Mouse (Mus musculus) fibroblast of lung, adult 2 months (primary cell): ENCODE measurements around the gene Entpd7.

ENCODE experiments used
- DNase-seq: peaks from one replicate; pipeline ENCODE4 v3.0.0-alpha.2; 2011; ENCODE audit warnings: low read depth

The Entpd7 gene

GRCm38 (mm10) chr19:43724821-43725220 is 35.3 kb downstream of the Entpd7 start:
- no peak for DNase-seq

GRCm38 (mm10) chr19:43726510-43727146 is 37.2 kb downstream of the Entpd7 start:
- no peak for DNase-seq

DNA sequence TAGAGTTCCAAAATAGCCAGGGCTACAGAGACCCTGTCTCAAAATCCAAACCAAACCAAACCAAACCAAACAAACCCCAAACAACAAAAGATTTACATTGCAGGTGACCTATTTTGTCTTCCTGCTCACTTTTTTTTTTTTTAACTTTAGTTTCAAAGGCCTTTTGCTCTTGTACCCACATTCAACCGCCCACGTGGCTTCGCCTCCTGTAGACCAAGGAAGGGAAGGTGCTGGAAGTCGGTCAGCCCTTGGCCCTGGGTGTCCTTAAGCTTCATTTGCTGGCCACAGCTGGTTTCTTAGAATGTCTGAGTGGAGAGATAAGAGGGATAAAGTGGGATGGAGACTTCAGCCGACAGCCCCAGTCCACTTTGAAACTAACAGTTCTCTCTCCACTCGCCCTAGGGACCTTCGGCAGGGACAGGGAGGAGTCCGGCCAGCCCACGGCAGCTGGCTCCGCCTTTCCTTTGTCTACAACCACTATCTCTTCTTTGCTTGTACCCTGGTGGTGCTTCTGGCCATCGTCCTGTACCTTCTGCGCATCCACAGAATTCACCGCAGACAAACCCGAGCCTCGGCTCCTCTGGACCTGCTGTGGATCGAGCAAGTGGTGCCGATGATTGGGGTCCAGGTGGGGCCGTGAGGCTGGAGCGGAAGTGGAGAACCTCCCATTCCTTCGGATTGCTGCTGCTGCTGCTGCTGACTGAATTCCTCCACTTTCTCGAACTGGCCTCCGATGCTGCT is 40.0 kb downstream of the Entpd7 start:
- no peak for DNase-seq

DNA sequence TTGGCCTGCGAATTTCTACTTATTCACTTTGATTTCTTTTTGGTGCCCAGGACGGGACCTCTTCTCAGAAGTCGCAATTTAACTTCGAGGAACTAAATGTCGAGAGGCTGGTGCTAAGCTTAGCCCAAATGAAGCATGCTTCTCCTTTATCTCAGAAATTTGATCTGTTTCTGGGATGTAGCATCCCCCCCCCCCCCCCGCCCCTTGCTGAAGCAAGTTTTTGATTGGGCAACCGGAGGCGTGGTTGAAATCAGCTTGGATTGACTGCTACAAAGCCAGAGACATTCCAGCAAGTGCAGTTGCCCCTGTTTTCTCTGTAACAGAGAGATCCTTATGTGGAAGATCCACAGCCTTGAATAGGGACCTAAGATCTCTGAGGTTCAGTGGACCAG is 40.6 kb downstream of the Entpd7 start:
- no peak for DNase-seq

DNA sequence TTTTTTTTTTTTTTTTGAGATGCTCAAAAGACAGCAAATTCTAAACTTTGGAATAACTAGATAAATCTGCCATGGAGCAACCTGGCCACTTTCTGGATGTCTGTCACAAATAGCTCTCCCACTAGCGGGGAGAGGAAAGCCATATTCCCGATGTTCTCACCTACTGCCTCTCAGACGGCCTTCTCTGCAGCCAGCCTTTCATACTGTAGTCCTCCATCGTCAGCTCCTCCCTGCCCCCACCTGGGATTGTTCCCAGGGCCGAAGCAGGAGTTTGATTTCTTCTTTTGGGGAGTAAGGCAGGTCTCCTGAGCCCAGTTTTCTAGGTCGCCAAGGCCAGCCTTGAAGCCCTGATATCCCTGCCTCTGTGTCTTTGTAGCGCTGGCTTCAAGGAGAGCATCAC is 41.7 kb downstream of the Entpd7 start:
- DNase-seq = no peak

GRCm38 (mm10) chr19:43738409-43738808 is 48.9 kb downstream of the Entpd7 start:
- no peak for DNase-seq

DNA sequence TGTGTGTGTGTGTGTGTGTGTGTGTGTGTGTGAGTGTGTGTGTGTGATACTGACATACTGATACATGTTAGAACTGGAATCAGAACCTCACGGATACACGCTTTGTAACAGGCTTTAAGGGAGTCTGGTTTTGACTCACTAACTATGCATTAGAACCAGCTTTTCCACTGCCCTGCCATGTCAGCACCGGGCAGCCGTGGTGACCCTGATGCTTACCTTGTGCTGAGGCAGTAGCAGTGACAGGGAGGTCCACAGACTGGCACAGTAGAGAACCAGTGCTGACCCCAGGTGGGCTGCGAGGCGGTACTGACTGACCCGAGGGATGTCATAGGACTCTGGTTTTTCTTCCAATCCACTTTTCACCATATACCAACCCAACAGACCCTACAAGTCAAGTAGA is 53.9 kb downstream of the Entpd7 start:
- DNase-seq = no peak

DNA sequence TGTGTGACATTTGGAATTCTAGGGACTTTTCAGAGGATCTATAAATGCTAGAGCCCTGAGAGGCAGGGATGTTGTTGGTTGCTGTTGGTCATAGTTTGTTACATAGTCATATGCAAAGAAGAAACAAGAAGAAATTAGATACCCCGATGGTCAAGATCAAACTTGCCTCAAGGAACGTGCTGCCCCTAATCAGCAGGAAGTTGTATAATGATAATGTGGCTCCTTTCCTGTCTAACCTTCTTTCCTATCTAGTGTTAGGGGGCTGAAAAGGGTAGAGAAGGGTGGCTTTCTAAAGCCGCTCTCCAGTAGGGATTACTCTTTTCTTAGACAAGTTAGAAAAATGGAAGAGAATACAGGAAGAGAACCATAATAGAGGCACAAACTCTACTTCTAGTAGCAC is 56.3 kb downstream of the Entpd7 start:
- DNase-seq = no peak

GRCm38 (mm10) chr19:43747877-43748276 is 58.4 kb downstream of the Entpd7 start:
- DNase-seq = no peak

GRCm38 (mm10) chr19:43750008-43750407 is 60.5 kb downstream of the Entpd7 start:
- DNase-seq = no peak

GRCm38 (mm10) chr19:43752489-43753225 is 63.2 kb downstream of the Entpd7 start, which contains the start of the genes Cutc and Cox15:
TSS of gene Cutc (plus strand) at chr19:43752996.
TSS of gene Cox15 (minus strand) at chr19:43753000.
- DNase-seq = peak; percentile 86

- peak; percentile 65 for DNase-seq
These were observed 63.9 kb downstream of the Entpd7 start for GRCm38 (mm10) chr19:43753226-43753835.

DNA sequence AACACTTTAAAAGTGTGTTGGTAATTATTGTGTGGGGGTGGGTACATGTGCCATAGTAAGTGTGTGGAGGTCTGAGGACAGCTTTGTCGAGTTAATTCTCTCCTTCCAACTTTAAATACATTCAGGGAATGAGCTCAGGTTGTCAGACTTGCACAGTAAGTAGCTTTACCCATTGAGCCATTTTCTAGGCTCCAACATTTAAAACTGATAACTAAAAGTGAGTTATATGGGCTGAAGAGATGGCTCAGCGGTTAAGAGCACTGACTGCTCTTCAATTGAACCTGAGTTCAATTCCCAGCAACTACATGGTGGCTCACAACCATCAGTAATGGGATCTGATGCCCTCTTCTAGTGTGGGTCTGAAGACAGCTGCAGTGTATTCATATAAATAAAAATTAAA is 64.8 kb downstream of the Entpd7 start:
- no peak for DNase-seq

DNA sequence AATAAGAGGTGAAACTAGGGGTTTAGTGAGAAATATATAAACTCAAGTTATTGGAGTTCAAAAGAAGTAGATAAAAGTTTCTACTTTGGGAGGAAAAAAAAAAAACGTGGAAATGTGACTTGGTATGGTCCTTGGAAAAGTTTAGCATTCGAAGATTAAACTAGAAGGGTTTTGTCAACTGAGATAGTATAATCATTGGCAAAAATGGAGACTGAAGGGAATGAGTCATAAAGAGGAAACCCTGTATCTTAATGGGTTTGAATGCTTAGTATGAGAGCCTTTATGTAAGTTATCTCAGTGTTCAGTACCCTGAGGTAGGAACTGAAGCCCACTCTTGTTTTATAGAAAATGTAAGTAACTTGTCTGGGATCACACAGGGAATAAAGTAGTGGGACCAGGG is 65.4 kb downstream of the Entpd7 start:
- DNase-seq = no peak

- DNase-seq = peak; percentile 31
These were observed 71.0 kb downstream of the Entpd7 start for GRCm38 (mm10) chr19:43760504-43760903.

DNA sequence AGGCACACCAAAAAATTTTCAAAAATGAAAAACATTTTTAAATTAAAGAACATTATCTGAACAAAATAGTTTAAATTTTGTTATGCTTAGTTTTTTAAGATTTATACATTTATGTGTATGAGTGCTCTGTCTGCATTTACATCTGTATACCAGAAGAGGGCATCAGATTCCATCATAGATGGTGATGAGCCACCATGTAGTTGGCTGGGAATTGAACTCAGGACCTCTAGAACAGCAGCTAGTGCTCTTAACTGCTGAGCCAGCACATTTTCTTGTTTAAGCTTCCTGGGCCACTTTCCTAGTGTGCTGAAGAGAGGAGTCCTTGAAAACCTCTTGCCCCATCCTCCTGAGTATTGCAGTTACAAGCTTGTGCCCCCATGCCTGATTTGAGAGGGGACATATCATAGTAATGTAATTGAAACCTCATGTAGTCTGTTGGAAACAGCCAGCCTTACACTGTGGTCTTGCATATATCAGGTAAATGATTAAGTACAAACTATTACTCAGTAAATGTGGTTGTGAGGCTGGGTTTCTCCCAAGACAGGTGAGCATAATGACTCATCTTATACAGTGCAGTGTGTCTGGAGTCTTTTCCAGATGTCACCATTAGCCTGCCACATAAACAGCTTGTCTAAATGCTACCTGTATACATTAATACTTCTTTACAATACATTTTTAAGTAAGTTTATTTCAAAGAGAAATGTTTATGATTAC is 72.2 kb downstream of the Entpd7 start:
- DNase-seq = no peak

- no peak for DNase-seq
These were observed 72.9 kb downstream of the Entpd7 start for GRCm38 (mm10) chr19:43762410-43762809.

GRCm38 (mm10) chr19:43766451-43766850 is 77.0 kb downstream of the Entpd7 start:
- DNase-seq = no peak

- DNase-seq = no peak
These were observed 78.3 kb downstream of the Entpd7 start for GRCm38 (mm10) chr19:43767549-43768322.

GRCm38 (mm10) chr19:43769366-43769960 is 80.0 kb downstream of the Entpd7 start:
- DNase-seq = no peak

DNA sequence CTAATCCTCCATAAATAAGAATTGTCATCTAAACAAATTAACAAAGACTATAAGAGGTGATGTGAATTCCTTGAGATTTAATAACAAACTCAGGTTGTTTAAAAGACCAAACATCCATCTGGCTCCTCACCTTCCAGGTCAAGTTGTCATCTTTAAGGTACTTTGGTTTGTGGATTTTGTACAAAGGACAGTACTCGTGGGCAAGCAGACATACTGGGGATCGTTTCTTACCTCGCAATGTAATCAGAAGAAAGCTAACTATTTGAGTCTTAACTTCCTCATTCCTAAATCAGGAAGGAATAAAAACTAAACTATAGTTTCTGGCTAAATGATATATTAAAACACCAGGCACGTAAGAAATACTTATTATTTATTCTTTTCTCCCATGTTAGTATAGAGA is 81.1 kb downstream of the Entpd7 start:
- no peak for DNase-seq
